ENCODE assay signal across 10 mouse cellular contexts in the genomic region with DNA sequence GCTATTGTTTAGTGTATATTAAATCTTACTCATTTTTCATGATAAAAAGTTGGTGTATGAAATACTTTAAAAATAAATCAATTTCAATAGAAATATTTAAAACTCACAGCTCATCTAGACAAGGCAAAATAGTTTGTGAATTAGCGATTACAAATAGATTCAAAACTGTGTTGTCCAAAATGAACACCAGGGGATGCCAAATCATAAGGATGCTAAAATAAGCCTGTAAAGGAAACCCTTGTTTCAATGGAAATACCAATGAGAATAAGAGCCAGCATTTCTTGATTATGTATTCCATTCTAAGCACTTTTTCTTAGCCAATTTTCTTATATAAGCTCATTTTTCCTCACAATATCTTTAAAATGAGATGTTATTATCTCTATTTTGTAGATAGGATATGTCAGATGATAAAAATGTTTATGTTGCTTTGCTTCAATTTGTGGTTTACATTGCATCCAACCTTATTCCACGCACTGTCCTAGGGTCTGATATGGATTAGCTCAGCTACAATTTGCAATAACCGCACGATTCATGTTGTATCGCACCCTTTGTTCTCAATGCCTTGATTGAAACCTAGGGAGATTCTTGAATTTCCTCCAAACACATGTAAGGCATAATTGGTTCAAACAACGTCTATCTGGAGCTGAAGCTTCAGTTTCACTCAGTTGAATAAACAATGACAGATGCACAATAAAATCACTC. TPM values are rescaled to one million over a fixed set of nuclear protein-coding genes. Genes with fewer than 3 reads are reported as not detected.
DNase-seq lines count a peak whose midpoint lies in the region; ATAC-seq and TF ChIP-seq lines count a peak whose summit lies in the region.
"Had no signal": no experiment of that assay in that cellular context is flagged by ENCODE, and none has a peak within 500 bp of the region (broad histone marks: within the 10 kb centered on the region; RNA-seq: fewer than 3 reads in every experiment).

No protein-coding gene starts in this region.

- ATAC-seq in kidney, postnatal 0 days (replicated peaks; ENCODE audit: low FRiP score, low read depth): no peak
- no peak for ATAC-seq in kidney, embryonic 14.5 days (ENCODE audit: low FRiP score, low TSS enrichment)
- ATAC-seq in hematopoietic stem cell, adult 5-6 weeks (replicated peaks in 1 of 2; ENCODE audit: insufficient read depth in 1 of 2, low FRiP score in 2 of 2, low TSS enrichment in 1 of 2, low read depth in 1 of 2, poor library complexity in 2 of 2, severe bottlenecking in 2 of 2): peak; percentile 62 to 92; a peak in 2 of 4 replicates

- H3K9ac ChIP-seq in kidney, postnatal 0 days (ENCODE audit: low read depth, low read length): no peak overlapping the region
- no peak overlapping the region for H3K9ac ChIP-seq in kidney, embryonic 14.5 days (ENCODE audit: low read depth, low read length)
- H3K9ac ChIP-seq: stomach, embryonic 15.5 days had no signal

- H3K27me3 ChIP-seq in kidney, postnatal 0 days (ENCODE audit: insufficient read depth, low read length): no peaks in the 10 kb centered on the region
- no peaks in the 10 kb centered on the region for H3K27me3 ChIP-seq in kidney, embryonic 14.5 days (ENCODE audit: control insufficient read depth, insufficient read depth, low read length)
- H3K27me3 ChIP-seq: stomach, embryonic 15.5 days had no signal

- H3K9me3 ChIP-seq in kidney, postnatal 0 days (replicated peaks; ENCODE audit: low read length): no peaks in the 10 kb centered on the region
- H3K9me3 ChIP-seq in kidney, embryonic 14.5 days (ENCODE audit: control insufficient read depth, low read length): no peaks in the 10 kb centered on the region
- H3K9me3 ChIP-seq: stomach, embryonic 15.5 days had no signal

- no peak overlapping the region for H3K27ac ChIP-seq in kidney, postnatal 0 days
- no peak overlapping the region for H3K27ac ChIP-seq in kidney, embryonic 14.5 days (ENCODE audit: low read depth, low read length)
- H3K27ac ChIP-seq: stomach, embryonic 15.5 days had no signal

- DNase-seq in cerebellum, adult 9-10 months: peak; percentile 50
- no peak for DNase-seq in cerebellum, postnatal 25 days
- DNase-seq in kidney, postnatal 0 days (ENCODE audit: low spot score): peak; percentile 68
- DNase-seq in 416B (ENCODE audit: low read depth): peak; percentile 71
- no peak for DNase-seq in natural killer cell, adult 2 months (ENCODE audit: low spot score in 2 of 2)
- no peak for DNase-seq in thymus, adult 18-20 months
- DNase-seq: adrenal gland, postnatal 25 days had no signal

- H3K36me3 ChIP-seq in kidney, postnatal 0 days (ENCODE audit: insufficient read depth, low read length): no peaks in the 10 kb centered on the region
- H3K36me3 ChIP-seq in kidney, embryonic 14.5 days (ENCODE audit: control insufficient read depth, insufficient read depth, low read length): no peaks in the 10 kb centered on the region
- H3K36me3 ChIP-seq: stomach, embryonic 15.5 days had no signal

- TF ChIP-seq CTCF in kidney, postnatal 0 days (IDR thresholded peaks at IDR 0.05; ENCODE audit: low read depth): peak; percentile 90

- H3K4me3 ChIP-seq in kidney, postnatal 0 days (replicated peaks; ENCODE audit: low read depth, low read length): no peak overlapping the region
- H3K4me3 ChIP-seq in kidney, embryonic 14.5 days (ENCODE audit: low read length): no peak overlapping the region
- H3K4me3 ChIP-seq: stomach, embryonic 15.5 days had no signal

- H3K4me1 ChIP-seq in kidney, postnatal 0 days (replicated peaks; ENCODE audit: insufficient read depth, low read length): no peaks in the 10 kb centered on the region
- H3K4me1 ChIP-seq in kidney, embryonic 14.5 days (ENCODE audit: control insufficient read depth, insufficient read depth, low read length): no peaks in the 10 kb centered on the region
- H3K4me1 ChIP-seq: stomach, embryonic 15.5 days had no signal

- 79% methylated on average over 6 of the region's 6 CpGs for WGBS in kidney, postnatal 0 days
- 83% methylated on average over 6 of the region's 6 CpGs for WGBS in kidney, embryonic 14.5 days

- no peak overlapping the region for H3K4me2 ChIP-seq in kidney, postnatal 0 days (ENCODE audit: low read length)
- H3K4me2 ChIP-seq in kidney, embryonic 14.5 days (replicated peaks; ENCODE audit: low read depth, low read length): no peak overlapping the region
- H3K4me2 ChIP-seq: stomach, embryonic 15.5 days had no signal

RNA-seq across cellular contexts. Expression of a gene that starts 20.2 kb away (rescaled TPM):
- 56.3 and 57.0 TPM in 2 replicates for polyA plus RNA-seq in kidney, postnatal 0 days (2015; fragmentation: Nextera tagmentation; extraction: Ambion mirVana)
- polyA plus RNA-seq in kidney, embryonic 14.5 days (2014; fragmentation: Nextera tagmentation; extraction: Ambion mirVana): 39.2 and 54.8 TPM in 2 replicates
- total RNA-seq in hematopoietic stem cell, adult 5-6 weeks (2017): not detected in 2 replicates

Comparison
In these comparisons a context has a peak if more than half of its experiments do, and no peak if none do; other contexts are left out.
1. DNase-seq: peak in cerebellum, adult 9-10 months (single experiment), kidney, postnatal 0 days (single experiment) and 416B (single experiment); none in cerebellum, postnatal 25 days (0 of 2), natural killer cell, adult 2 months (0 of 2) and thymus, adult 18-20 months (0 of 2).
2. ATAC-seq: peak in hematopoietic stem cell, adult 5-6 weeks (2 of 2); none in kidney, postnatal 0 days (single experiment) and kidney, embryonic 14.5 days (single experiment).